Mouse (Mus musculus): ENCODE data around the gene Ston1. TPM values are rescaled to one million over a fixed set of nuclear protein-coding genes. Genes with fewer than 3 reads are reported as not detected.

Gene Ston1
- polyA plus RNA-seq, 1 experiment, result 34.6 TPM

Other genes with a start within 250 kb of the Ston1 start
- gene Foxn2, start 157.0 kb upstream of the Ston1 start, polyA plus RNA-seq (2012; fragmentation: generic; extraction: Trizol), result 4.9 TPM
- gene Ppp1r21, start 67.6 kb upstream of the Ston1 start, polyA plus RNA-seq (2012; fragmentation: generic; extraction: Trizol), result 13.5 TPM
- not detected for gene Gtf2a1l, start 71.0 kb downstream of the Ston1 start, polyA plus RNA-seq (2012; fragmentation: generic; extraction: Trizol)
- not detected for gene Lhcgr, start 194.3 kb downstream of the Ston1 start, polyA plus RNA-seq (2012; fragmentation: generic; extraction: Trizol)

Measured in C2C12 (cell line).